Mouse (Mus musculus) hindbrain, embryonic 14.5 days (tissue): Measurements from ENCODE around the gene Mul1. TPM values are rescaled to one million over a fixed set of nuclear protein-coding genes. Genes with fewer than 3 reads are reported as not detected.
"Not testable (repeated sequence)": the region's sequence is repeated elsewhere in the genome, so short reads cannot be mapped to it uniquely, and the experiment has no call there.

ENCODE experiments used
- ATAC-seq: fragments of 200-750 bp; cut with Nextera tagmentation; 2 replicates; pipeline ENCODE4 v1.8.0; 2017; ENCODE audit warnings: moderate number of reproducible peaks, mild to moderate bottlenecking, moderate TSS enrichment, moderate library complexity; ENCODE audit not compliant: low FRiP score
- DNase-seq: peaks from one replicate; pipeline ENCODE4 v3.0.0-alpha.2; 2015; ENCODE audit warnings: low spot score
- H3K27ac ChIP-seq: fragments of 300-500 bp; sonication (generic); 2 replicates; pipeline ENCODE4 v1.5.1; 2014; ENCODE audit warnings: mild to moderate bottlenecking, moderate library complexity
- H3K27me3 ChIP-seq: fragments of 300-500 bp; sonication (generic); 2 replicates; pipeline ENCODE4 v1.6.1; 2014; ENCODE audit warnings: mild to moderate bottlenecking, low read length, mixed read lengths; ENCODE audit not compliant: control insufficient read depth, insufficient read depth
- H3K36me3 ChIP-seq: fragments of 300-500 bp; sonication (generic); replicated peaks from 2 replicates; pipeline ENCODE4 v1.6.1; 2014; ENCODE audit not compliant: control insufficient read depth, insufficient read depth
- H3K4me1 ChIP-seq: fragments of 300-500 bp; sonication (generic); replicated peaks from 2 replicates; pipeline ENCODE4 v1.6.1; 2014; ENCODE audit warnings: antibody characterized with exemption, low read length, mixed read lengths; ENCODE audit not compliant: control insufficient read depth, insufficient read depth
- H3K4me2 ChIP-seq: fragments of 300-500 bp; sonication (generic); replicated peaks from 2 replicates; pipeline ENCODE4 v1.6.1; 2014; ENCODE audit warnings: mild to moderate bottlenecking, moderate library complexity
- H3K4me3 ChIP-seq: fragments of 300-500 bp; sonication (generic); replicated peaks from 2 replicates; pipeline ENCODE4 v1.5.1; 2014; ENCODE audit warnings: mild to moderate bottlenecking, low read length
- H3K9ac ChIP-seq: fragments of 300-500 bp; sonication (generic); 2 replicates; pipeline ENCODE4 v1.6.1; 2014
- H3K9me3 ChIP-seq: fragments of 300-500 bp; sonication (generic); 2 replicates; pipeline ENCODE4 v1.6.1; 2016; ENCODE audit warnings: low read length; ENCODE audit not compliant: control insufficient read depth
- WGBS: fragments of 180-500 bp; shearing (Covaris S2); extraction: QIAGEN DNeasy Blood & Tissue Kit; methylation state at CpG from one replicate; pipeline ENCODE4 v1.1.7; 2014; 5-methylcytosine and 5-hydroxymethylcytosine counted together
- polyA plus RNA-seq: library from polyadenylated mRNA; unstranded; fragments of >200 nt; fragmentation: Nextera tagmentation; extraction: Ambion mirVana; gene quantifications from 2 replicates; pipeline ENCODE4 v1.2.1, GENCODE M21; 2014

The Mul1 gene
- polyA plus RNA-seq, 1 experiment from 2014 or later: 18.5 TPM

GRCm38 (mm10) chr4:138411504-138412121, 22.9 kb upstream of the Mul1 start:
- H3K9me3 ChIP-seq: no peaks in the 10 kb centered on the region
- no peak overlapping the region for H3K4me2 ChIP-seq
- no peaks in the 10 kb centered on the region for H3K36me3 ChIP-seq
- 56% methylated on average over 7 of the region's 7 CpGs for WGBS
- no peak overlapping the region for H3K27ac ChIP-seq
- no peaks in the 10 kb centered on the region; the same call in 1 of the 2 replicates for H3K4me1 ChIP-seq
- 0 out of 2 replicates have a peak, but pooled peaks cover 5% of the 10 kb centered on the region for H3K27me3 ChIP-seq
- H3K4me3 ChIP-seq: no peak overlapping the region
- H3K9ac ChIP-seq: no peak overlapping the region
- DNase-seq: no peak
- no peak for ATAC-seq

GRCm38 (mm10) chr4:138414725-138415124, 19.7 kb upstream of the Mul1 start:
- H3K4me1 ChIP-seq: peaks cover 3% of the 10 kb centered on the region; the same call in 1 of the 2 replicates
- H3K9me3 ChIP-seq: no peaks in the 10 kb centered on the region
- 32% methylated on average over 6 of the region's 6 CpGs for WGBS
- 0 out of 2 replicates have a peak, but pooled peaks cover 5% of the 10 kb centered on the region for H3K27me3 ChIP-seq
- H3K4me2 ChIP-seq: peak overlapping the region; percentile 19; the same call in 1 of the 2 replicates
- no peak overlapping the region for H3K4me3 ChIP-seq
- DNase-seq: peak; percentile 33
- ATAC-seq: no peak
- no peaks in the 10 kb centered on the region for H3K36me3 ChIP-seq
- H3K9ac ChIP-seq: peak overlapping the region; percentile 18; the same call in 1 of the 2 replicates
- peak overlapping the region; percentile 53 for H3K27ac ChIP-seq

- 75% methylated on average over 3 of the region's 3 CpGs for WGBS
- Histone ChIP-seq H3K9ac (no peak overlapping the region), H3K4me3 (no peak overlapping the region), H3K36me3 (no peaks in the 10 kb centered on the region), H3K27me3 (0 out of 2 replicates have a peak, but pooled peaks cover 5% of the 10 kb centered on the region), H3K9me3 (no peaks in the 10 kb centered on the region), H3K4me1 (peaks cover 3% of the 10 kb centered on the region; the same call in 1 of the 2 replicates), H3K27ac (no peak overlapping the region), H3K4me2 (no peak overlapping the region)
- DNase-seq: no peak
- ATAC-seq: no peak
Measured at GRCm38 (mm10) chr4:138415991-138416390, 18.5 kb upstream of the Mul1 start.

- 55% methylated on average over 5 of the region's 5 CpGs for WGBS
- Histone ChIP-seq H3K27me3 (0 out of 2 replicates have a peak, but pooled peaks cover 5% of the 10 kb centered on the region), H3K4me1 (peaks cover 3% of the 10 kb centered on the region; the same call in 1 of the 2 replicates), H3K36me3 (no peaks in the 10 kb centered on the region), H3K27ac (no peak overlapping the region), H3K9ac (no peak overlapping the region), H3K9me3 (no peaks in the 10 kb centered on the region), H3K4me3 (no peak overlapping the region), H3K4me2 (no peak overlapping the region)
- no peak for DNase-seq
- no peak for ATAC-seq
Measured at GRCm38 (mm10) chr4:138416414-138416813, 18.1 kb upstream of the Mul1 start.

- Histone ChIP-seq H3K4me2 (no peak overlapping the region), H3K27me3 (no peaks in the 10 kb centered on the region), H3K36me3 (no peaks in the 10 kb centered on the region), H3K27ac (no peak overlapping the region), H3K9me3 (no peaks in the 10 kb centered on the region), H3K4me3 (no peak overlapping the region), H3K9ac (no peak overlapping the region), H3K4me1 (peaks cover 3% of the 10 kb centered on the region; the same call in 1 of the 2 replicates)
- ATAC-seq (no peak), DNase-seq (no peak)
- 83% methylated on average over 4 of the region's 4 CpGs for WGBS
Measured at GRCm38 (mm10) chr4:138417882-138418281, 16.6 kb upstream of the Mul1 start.

GRCm38 (mm10) chr4:138418340-138418957, 16.0 kb upstream of the Mul1 start:
- no peak for ATAC-seq
- Histone ChIP-seq H3K27ac (no peak overlapping the region), H3K4me1 (peaks cover 3% of the 10 kb centered on the region; the same call in 1 of the 2 replicates), H3K4me3 (no peak overlapping the region), H3K4me2 (no peak overlapping the region), H3K9me3 (no peaks in the 10 kb centered on the region), H3K27me3 (no peaks in the 10 kb centered on the region), H3K9ac (no peak overlapping the region), H3K36me3 (no peaks in the 10 kb centered on the region)
- DNase-seq: no peak
- 68% methylated on average over 11 of the region's 11 CpGs for WGBS

GRCm38 (mm10) chr4:138425028-138425427, 9.4 kb upstream of the Mul1 start:
- ATAC-seq: no peak
- DNase-seq: no peak
- WGBS: 80% methylated on average over 6 of the region's 6 CpGs
- H3K36me3 ChIP-seq: no peaks in the 10 kb centered on the region
- H3K9me3 ChIP-seq: no peaks in the 10 kb centered on the region
- H3K27ac ChIP-seq: no peak overlapping the region
- H3K9ac ChIP-seq: no peak overlapping the region
- no peak overlapping the region for H3K4me2 ChIP-seq
- no peaks in the 10 kb centered on the region for H3K4me1 ChIP-seq
- no peak overlapping the region for H3K4me3 ChIP-seq
- 0 out of 2 replicates have a peak, but pooled peaks cover 4% of the 10 kb centered on the region for H3K27me3 ChIP-seq

- H3K27me3 ChIP-seq, DNase-seq, H3K4me3 ChIP-seq, H3K9ac ChIP-seq, H3K4me1 ChIP-seq, H3K4me2 ChIP-seq, H3K36me3 ChIP-seq, ATAC-seq, H3K27ac ChIP-seq, H3K9me3 ChIP-seq: not testable (repeated sequence)
- WGBS: 91% methylated on average over 14 of the region's 14 CpGs
Measured at GRCm38 (mm10) chr4:138425604-138426003, 8.9 kb upstream of the Mul1 start.

GRCm38 (mm10) chr4:138426778-138427705, 7.4 kb upstream of the Mul1 start:
- H3K9me3 ChIP-seq: no peaks in the 10 kb centered on the region
- H3K4me2 ChIP-seq: peak overlapping the region; percentile 32; the same call in 1 of the 2 replicates
- peak; percentile 88 for DNase-seq
- 41% methylated on average over 22 of the region's 22 CpGs for WGBS
- H3K4me3 ChIP-seq: no peak overlapping the region
- 0 out of 2 replicates have a peak, but pooled peaks cover 4% of the 10 kb centered on the region for H3K27me3 ChIP-seq
- H3K36me3 ChIP-seq: no peaks in the 10 kb centered on the region
- H3K4me1 ChIP-seq: no peaks in the 10 kb centered on the region
- peak overlapping the region; percentile 34; the same call in 1 of the 2 replicates for H3K9ac ChIP-seq
- no peak overlapping the region for H3K27ac ChIP-seq
- no peak for ATAC-seq
